Mouse (Mus musculus) embryonic facial prominence, embryonic 14.5 days (tissue): Measurements from ENCODE around the gene Esr1. TPM values are rescaled to one million over a fixed set of nuclear protein-coding genes. Genes with fewer than 3 reads are reported as not detected.
"Not testable (repeated sequence)": the region's sequence is repeated elsewhere in the genome, so short reads cannot be mapped to it uniquely, and the experiment has no call there.

ENCODE experiments used
- ATAC-seq: fragments of 200-750 bp; cut with Nextera tagmentation; 2 replicates; pipeline ENCODE4 v1.8.0; 2017; ENCODE audit warnings: low read depth, moderate number of reproducible peaks, moderate TSS enrichment
- DNase-seq: peaks from one replicate; pipeline ENCODE4 v3.0.0-alpha.2; 2015; ENCODE audit warnings: low spot score
- H3K27ac ChIP-seq: fragments of 300-500 bp; sonication (generic); replicated peaks from 2 replicates; pipeline ENCODE4 v1.5.1; 2014; ENCODE audit warnings: low read depth, mild to moderate bottlenecking, low read length, moderate library complexity
- H3K27me3 ChIP-seq: fragments of 300-500 bp; sonication (generic); replicated peaks from 2 replicates; pipeline ENCODE4 v1.6.1; 2014; ENCODE audit warnings: low read length; ENCODE audit not compliant: control insufficient read depth, insufficient read depth
- H3K36me3 ChIP-seq: fragments of 300-500 bp; sonication (generic); 2 replicates; pipeline ENCODE4 v1.6.1; 2014; ENCODE audit warnings: low read length, mixed read lengths; ENCODE audit not compliant: control insufficient read depth, insufficient read depth
- H3K4me1 ChIP-seq: fragments of 300-500 bp; sonication (generic); 2 replicates; pipeline ENCODE4 v1.6.1; 2014; ENCODE audit warnings: antibody characterized with exemption, low read length; ENCODE audit not compliant: control insufficient read depth, insufficient read depth
- H3K4me2 ChIP-seq: fragments of 300-500 bp; sonication (generic); 2 replicates; pipeline ENCODE4 v1.6.1; 2014; ENCODE audit warnings: low read depth, mild to moderate bottlenecking, low read length, moderate library complexity, mixed read lengths
- H3K4me3 ChIP-seq: fragments of 300-500 bp; sonication (generic); 2 replicates; pipeline ENCODE4 v1.5.1; 2014; ENCODE audit warnings: low read depth, mild to moderate bottlenecking, low read length
- H3K9ac ChIP-seq: fragments of 300-500 bp; sonication (generic); 2 replicates; pipeline ENCODE4 v1.6.1; 2014; ENCODE audit warnings: low read depth, mild to moderate bottlenecking, low read length, moderate library complexity, mixed read lengths
- H3K9me3 ChIP-seq: fragments of 300-500 bp; sonication (generic); 2 replicates; pipeline ENCODE4 v1.6.1; 2016; ENCODE audit warnings: low read length; ENCODE audit not compliant: control insufficient read depth
- WGBS: fragments of 180-500 bp; shearing (Covaris S2); extraction: QIAGEN DNeasy Blood & Tissue Kit; methylation state at CpG from one replicate; pipeline ENCODE4 v1.1.7; 2014; 5-methylcytosine and 5-hydroxymethylcytosine counted together
- polyA plus RNA-seq: library from polyadenylated mRNA; unstranded; fragments of >200 nt; fragmentation: Nextera tagmentation; extraction: Ambion mirVana; gene quantifications from 2 replicates; pipeline ENCODE4 v1.2.1, GENCODE M21; 2014

The Esr1 gene
- polyA plus RNA-seq, 1 experiment from 2014 or later: 0.82 TPM

- ATAC-seq (no peak), DNase-seq (no peak)
- Histone ChIP-seq H3K27me3 (no peaks in the 10 kb centered on the region), H3K4me1 (peaks cover 11% of the 10 kb centered on the region; the same call in 1 of the 2 replicates), H3K36me3 (no peaks in the 10 kb centered on the region), H3K9ac (no peak overlapping the region), H3K27ac (no peak overlapping the region), H3K4me2 (no peak overlapping the region), H3K9me3 (no peaks in the 10 kb centered on the region), H3K4me3 (no peak overlapping the region)
- WGBS: 68% methylated on average over 2 of the region's 2 CpGs
These were observed 1.2 kb upstream of the Esr1 start for GRCm38 (mm10) chr10:4610234-4610633.

- DNase-seq (peak; percentile 27), ATAC-seq (no peak; the same call in 1 of the 2 replicates)
- 65% methylated on average over 22 of the region's 22 CpGs for WGBS
- peak overlapping the region; percentile 19; the same call in 1 of the 2 replicates for H3K4me3 ChIP-seq
- H3K4me2 ChIP-seq: peak overlapping the region; percentile 47
- peaks cover 11% of the 10 kb centered on the region; the same call in 1 of the 2 replicates for H3K4me1 ChIP-seq
- H3K27me3 ChIP-seq: no peaks in the 10 kb centered on the region
- 0 out of 2 replicates have a peak overlapping the region, but pooled peaks have one; percentile 8 for H3K9ac ChIP-seq
- no peaks in the 10 kb centered on the region for H3K9me3 ChIP-seq
- H3K27ac ChIP-seq: no peak overlapping the region
- no peaks in the 10 kb centered on the region for H3K36me3 ChIP-seq
These were observed 1.1 kb downstream of the Esr1 start for GRCm38 (mm10) chr10:4612313-4613036.

- WGBS: 73% methylated on average over 2 of the region's 2 CpGs
- Histone ChIP-seq H3K27ac (no peak overlapping the region), H3K36me3 (no peaks in the 10 kb centered on the region), H3K4me2 (no peak overlapping the region), H3K4me1 (no peaks in the 10 kb centered on the region), H3K9ac (no peak overlapping the region), H3K9me3 (no peaks in the 10 kb centered on the region), H3K4me3 (no peak overlapping the region), H3K27me3 (no peaks in the 10 kb centered on the region)
- DNase-seq (no peak), ATAC-seq (no peak)
These were observed 6.6 kb downstream of the Esr1 start for GRCm38 (mm10) chr10:4618026-4618425.

GRCm38 (mm10) chr10:4618686-4619085, 7.3 kb downstream of the Esr1 start:
- DNase-seq (no peak), ATAC-seq (no peak)
- H3K27ac ChIP-seq: no peak overlapping the region
- 70% methylated on average over 5 of the region's 5 CpGs for WGBS
- no peaks in the 10 kb centered on the region for H3K4me1 ChIP-seq
- no peak overlapping the region for H3K4me3 ChIP-seq
- no peak overlapping the region for H3K9ac ChIP-seq
- no peaks in the 10 kb centered on the region for H3K36me3 ChIP-seq
- no peaks in the 10 kb centered on the region for H3K27me3 ChIP-seq
- H3K9me3 ChIP-seq: no peaks in the 10 kb centered on the region
- H3K4me2 ChIP-seq: no peak overlapping the region

- not testable (repeated sequence) for DNase-seq, H3K9me3 ChIP-seq, H3K4me1 ChIP-seq, H3K9ac ChIP-seq, ATAC-seq, H3K4me2 ChIP-seq, H3K4me3 ChIP-seq, H3K27me3 ChIP-seq, H3K27ac ChIP-seq, H3K36me3 ChIP-seq
- 73% methylated on average over 1 of the region's 1 CpGs for WGBS
These were observed 8.0 kb downstream of the Esr1 start for GRCm38 (mm10) chr10:4619426-4619825.

- Histone ChIP-seq H3K4me2 (peak overlapping the region; percentile 18; the same call in 1 of the 2 replicates), H3K27me3 (no peaks in the 10 kb centered on the region), H3K4me1 (no peaks in the 10 kb centered on the region), H3K9me3 (no peaks in the 10 kb centered on the region), H3K9ac (no peak overlapping the region), H3K27ac (no peak overlapping the region; the same call in 1 of the 2 replicates), H3K4me3 (no peak overlapping the region), H3K36me3 (no peaks in the 10 kb centered on the region)
- DNase-seq (peak; percentile 61), ATAC-seq (peak; percentile 75; the same call in 1 of the 2 replicates)
- 55% methylated on average over 24 of the region's 24 CpGs for WGBS
These were observed 9.5 kb downstream of the Esr1 start for GRCm38 (mm10) chr10:4620596-4621504.

- DNase-seq (no peak), ATAC-seq (no peak)
- Histone ChIP-seq H3K9me3 (no peaks in the 10 kb centered on the region), H3K36me3 (no peaks in the 10 kb centered on the region), H3K27me3 (no peaks in the 10 kb centered on the region), H3K27ac (no peak overlapping the region; the same call in 1 of the 2 replicates), H3K9ac (no peak overlapping the region), H3K4me3 (no peak overlapping the region), H3K4me1 (no peaks in the 10 kb centered on the region), H3K4me2 (peak overlapping the region; percentile 18; the same call in 1 of the 2 replicates)
- WGBS: 89% methylated on average over 5 of the region's 5 CpGs
These were observed 10.1 kb downstream of the Esr1 start for GRCm38 (mm10) chr10:4621505-4621815.

GRCm38 (mm10) chr10:4623319-4623718, 11.9 kb downstream of the Esr1 start:
- DNase-seq (no peak), ATAC-seq (no peak)
- no peaks in the 10 kb centered on the region for H3K36me3 ChIP-seq
- H3K4me2 ChIP-seq: no peak overlapping the region
- no peaks in the 10 kb centered on the region for H3K27me3 ChIP-seq
- no peak overlapping the region for H3K9ac ChIP-seq
- H3K4me3 ChIP-seq: no peak overlapping the region
- no peaks in the 10 kb centered on the region for H3K9me3 ChIP-seq
- H3K4me1 ChIP-seq: no peaks in the 10 kb centered on the region
- H3K27ac ChIP-seq: no peak overlapping the region
